In genomic region chr8:105640511-105640910, GRCm38 (mm10) we compare ENCODE assay signal across 22 mouse cellular contexts. TPM values are rescaled to one million over a fixed set of nuclear protein-coding genes. Genes with fewer than 3 reads are reported as not detected.
DNase-seq lines count a peak whose midpoint lies in the region; ATAC-seq and TF ChIP-seq lines count a peak whose summit lies in the region.
"Had no signal": no experiment of that assay in that cellular context is flagged by ENCODE, and none has a peak within 500 bp of the region (broad histone marks: within the 10 kb centered on the region; RNA-seq: fewer than 3 reads in every experiment).

No protein-coding gene starts in this region.

- H3K36me3 ChIP-seq in heart, postnatal 0 days (replicated peaks; ENCODE audit: control insufficient read depth, insufficient read depth, low read length): peaks cover 17% of the 10 kb centered on the region
- H3K36me3 ChIP-seq in midbrain, postnatal 0 days (ENCODE audit: insufficient read depth, low read length): 0 out of 2 replicates have a peak, but pooled peaks cover 6% of the 10 kb centered on the region
- peaks cover 16% of the 10 kb centered on the region for H3K36me3 ChIP-seq in midbrain, embryonic 14.5 days (ENCODE audit: control insufficient read depth, insufficient read depth, low read length)
- H3K36me3 ChIP-seq in myocyte (ENCODE audit: control insufficient read depth, insufficient read depth): peaks cover 16% of the 10 kb centered on the region
- peaks cover 17% of the 10 kb centered on the region for H3K36me3 ChIP-seq in thymus, adult 2 months (ENCODE audit: control insufficient read depth, insufficient read depth, low read length)

- ATAC-seq in heart, postnatal 0 days (ENCODE audit: insufficient read depth, low read depth): no peak
- no peak for ATAC-seq in midbrain, postnatal 0 days (ENCODE audit: low FRiP score)
- ATAC-seq in midbrain, embryonic 14.5 days (ENCODE audit: low FRiP score, low TSS enrichment): no peak
- ATAC-seq: forebrain, embryonic 13.5 days; intestine, embryonic 15.5 days had no signal

- no peak overlapping the region for H3K9ac ChIP-seq in heart, postnatal 0 days (replicated peaks; ENCODE audit: low read depth, low read length)
- no peak overlapping the region for H3K9ac ChIP-seq in midbrain, postnatal 0 days (replicated peaks; ENCODE audit: low read length, poor library complexity, severe bottlenecking)
- no peak overlapping the region for H3K9ac ChIP-seq in midbrain, embryonic 14.5 days (replicated peaks; ENCODE audit: low read length)
- H3K9ac ChIP-seq: forebrain, embryonic 13.5 days; hindbrain, embryonic 12.5 days; intestine, embryonic 15.5 days; limb, embryonic 15.5 days; stomach, embryonic 15.5 days had no signal

- no peak for TF ChIP-seq CTCF in heart, postnatal 0 days (IDR thresholded peaks at IDR 0.05; ENCODE audit: low read depth)
- no peak for TF ChIP-seq CTCF in midbrain, postnatal 0 days (IDR thresholded peaks at IDR 0.05)
- TF ChIP-seq CTCF in thymus, adult 2 months (IDR thresholded peaks at IDR 0.05; ENCODE audit: borderline replicate concordance, control insufficient read depth, extremely low read depth, insufficient read depth, low read length, poor library complexity): no peak

- no peaks in the 10 kb centered on the region for H3K9me3 ChIP-seq in heart, postnatal 0 days (replicated peaks; ENCODE audit: control insufficient read depth, low read length)
- no peaks in the 10 kb centered on the region for H3K9me3 ChIP-seq in midbrain, postnatal 0 days (ENCODE audit: low read length)
- H3K9me3 ChIP-seq in midbrain, embryonic 14.5 days (ENCODE audit: control insufficient read depth, low read length): no peaks in the 10 kb centered on the region
- H3K9me3 ChIP-seq: forebrain, embryonic 13.5 days; hindbrain, embryonic 12.5 days; intestine, embryonic 15.5 days; limb, embryonic 15.5 days; stomach, embryonic 15.5 days had no signal

- peaks cover 82% of the 10 kb centered on the region for H3K79me2 ChIP-seq in myocyte (ENCODE audit: control insufficient read depth, insufficient read depth)

- intact Hi-C loops in heart, postnatal 25 days (cut with DNase I): no loop called here

- no peaks in the 10 kb centered on the region for H3K27me3 ChIP-seq in heart, postnatal 0 days (ENCODE audit: control insufficient read depth, insufficient read depth, low read length)
- no peaks in the 10 kb centered on the region for H3K27me3 ChIP-seq in midbrain, postnatal 0 days (ENCODE audit: insufficient read depth, low read length)
- no peaks in the 10 kb centered on the region for H3K27me3 ChIP-seq in midbrain, embryonic 14.5 days (ENCODE audit: control insufficient read depth, insufficient read depth, low read length)
- no peaks in the 10 kb centered on the region for H3K27me3 ChIP-seq in myocyte (ENCODE audit: control insufficient read depth, insufficient read depth, insufficient read length)
- no peaks in the 10 kb centered on the region for H3K27me3 ChIP-seq in thymus, adult 2 months (ENCODE audit: control insufficient read depth, insufficient read depth, low read length)
- H3K27me3 ChIP-seq: forebrain, embryonic 13.5 days; hindbrain, embryonic 12.5 days; intestine, embryonic 15.5 days; limb, embryonic 15.5 days; stomach, embryonic 15.5 days had no signal

- no peak overlapping the region for H3ac ChIP-seq in myocyte (ENCODE audit: control insufficient read depth, insufficient read length)

- H3K4me1 ChIP-seq in heart, postnatal 0 days (ENCODE audit: control insufficient read depth, insufficient read depth): peaks cover 22% of the 10 kb centered on the region
- H3K4me1 ChIP-seq in midbrain, postnatal 0 days (ENCODE audit: insufficient read depth, low read length): peaks cover 5% of the 10 kb centered on the region; the same call in 1 of the 2 replicates
- H3K4me1 ChIP-seq in midbrain, embryonic 14.5 days (ENCODE audit: control insufficient read depth, insufficient read depth, low read length): peaks cover 17% of the 10 kb centered on the region
- H3K4me1 ChIP-seq in thymus, adult 2 months (replicated peaks; ENCODE audit: control insufficient read depth, insufficient read depth, low read length): peaks cover 6% of the 10 kb centered on the region; the same call in 1 of the 2 replicates

- DNase-seq in heart, postnatal 0 days (ENCODE audit: low spot score): peak; percentile 41
- DNase-seq in heart, postnatal 25 days (ENCODE audit: low spot score): no peak
- peak; percentile 28 to 44 for DNase-seq in kidney, postnatal 36 days
- no peak for DNase-seq in kidney, adult 8-10 months
- DNase-seq in midbrain, postnatal 0 days (ENCODE audit: low spot score): peak; percentile 29
- DNase-seq in midbrain, embryonic 14.5 days: no peak
- DNase-seq in thymus, adult 2 months: no peak
- DNase-seq: cerebellum, adult 8-10 months; kidney, postnatal 25 days; retina, postnatal 1 day; thymus, adult 18-20 months had no signal

- TF ChIP-seq EP300 in heart, postnatal 0 days (IDR thresholded peaks at IDR 0.05; ENCODE audit: low read depth): no peak

- H3K4me2 ChIP-seq in heart, postnatal 0 days (ENCODE audit: low read depth, low read length): no peak overlapping the region
- H3K4me2 ChIP-seq in midbrain, postnatal 0 days (ENCODE audit: low read depth, low read length, poor library complexity, severe bottlenecking): no peak overlapping the region
- H3K4me2 ChIP-seq in midbrain, embryonic 14.5 days (ENCODE audit: low read length): no peak overlapping the region
- H3K4me2 ChIP-seq in myocyte (ENCODE audit: low read depth): peak overlapping the region; percentile 55
- H3K4me2 ChIP-seq: forebrain, embryonic 13.5 days; hindbrain, embryonic 12.5 days; intestine, embryonic 15.5 days; limb, embryonic 15.5 days; stomach, embryonic 15.5 days had no signal

- H3K4me3 ChIP-seq in heart, postnatal 0 days (ENCODE audit: low read depth, low read length): no peak overlapping the region
- H3K4me3 ChIP-seq in midbrain, postnatal 0 days (ENCODE audit: low read depth, low read length): no peak overlapping the region
- H3K4me3 ChIP-seq in midbrain, embryonic 14.5 days (replicated peaks; ENCODE audit: low read depth, low read length): no peak overlapping the region
- no peak overlapping the region for H3K4me3 ChIP-seq in myocyte
- no peak overlapping the region for H3K4me3 ChIP-seq in thymus, adult 2 months (ENCODE audit: control insufficient read depth, insufficient read depth, low read length)
- H3K4me3 ChIP-seq: forebrain, embryonic 13.5 days; hindbrain, embryonic 12.5 days; intestine, embryonic 15.5 days; limb, embryonic 15.5 days; stomach, embryonic 15.5 days had no signal

- TF ChIP-seq POLR2A in myocyte (IDR thresholded peaks at IDR 0.05; ENCODE audit: insufficient read length, low read depth): no peak
- no peak for TF ChIP-seq POLR2A in thymus, adult 2 months (IDR thresholded peaks at IDR 0.05; ENCODE audit: control insufficient read depth, extremely low read depth, insufficient read depth, low read length, poor library complexity)

- WGBS in heart, postnatal 0 days: 65% methylated on average over 2 of the region's 2 CpGs
- 76% methylated on average over 2 of the region's 2 CpGs for WGBS in midbrain, postnatal 0 days
- WGBS in midbrain, embryonic 14.5 days: 84% methylated on average over 2 of the region's 2 CpGs
- WGBS in thymus, adult 2 months: 87% methylated on average over 2 of the region's 2 CpGs

- no peak overlapping the region for H3K27ac ChIP-seq in heart, postnatal 0 days (ENCODE audit: low read depth)
- no peak overlapping the region for H3K27ac ChIP-seq in midbrain, postnatal 0 days (ENCODE audit: low read depth, low read length)
- H3K27ac ChIP-seq in midbrain, embryonic 14.5 days (replicated peaks; ENCODE audit: low read depth, low read length): no peak overlapping the region
- no peak overlapping the region for H3K27ac ChIP-seq in thymus, adult 2 months (ENCODE audit: control insufficient read depth, insufficient read depth, low read length)
- H3K27ac ChIP-seq: forebrain, embryonic 13.5 days; hindbrain, embryonic 12.5 days; intestine, embryonic 15.5 days had no signal

RNA-seq across cellular contexts. Expression of gene Agrp, which starts 3.3 kb away (rescaled TPM):
- not detected in 2 replicates for total RNA-seq in heart, postnatal 0 days (2014; rRNA removed; ENCODE audit: low replicate concordance)
- 0.25 and 0.53 TPM in 2 replicates for polyA plus RNA-seq in heart, postnatal 0 days (2015; fragmentation: Nextera tagmentation; extraction: Ambion mirVana)
- not detected for total RNA-seq in heart, postnatal 25 days (2021)
- not detected in 2 replicates for total RNA-seq in midbrain, postnatal 0 days (2014; rRNA removed)
- 3.2 and 7.6 TPM in 2 replicates for polyA plus RNA-seq in midbrain, postnatal 0 days (2015; fragmentation: Nextera tagmentation; extraction: Ambion mirVana)
- polyA plus RNA-seq in midbrain, embryonic 14.5 days (2014; fragmentation: Nextera tagmentation; extraction: Ambion mirVana): 0.82 and 1.1 TPM in 2 replicates
- polyA plus RNA-seq in myocyte (2012; fragmentation: generic; extraction: Trizol): 0.47 TPM
- 0.52 and 1.00 TPM in 2 replicates for polyA plus RNA-seq in thymus, adult 2 months (2012; rRNA removed)
- total RNA-seq: common myeloid progenitor, adult 5-6 weeks; left cerebral cortex, adult 18-20 months; left cerebral cortex, postnatal 36 days; megakaryocyte-erythroid progenitor cell, adult 5-6 weeks had no signal
- polyA plus RNA-seq: liver, embryonic 16.5 days had no signal

RNA-seq across cellular contexts. Expression of gene Ctcf, which starts 4.1 kb away (rescaled TPM):
- 13.7 and 21.3 TPM in 2 replicates for total RNA-seq in heart, postnatal 0 days (2014; rRNA removed; ENCODE audit: low replicate concordance)
- 42.0 and 42.3 TPM in 2 replicates for polyA plus RNA-seq in heart, postnatal 0 days (2015; fragmentation: Nextera tagmentation; extraction: Ambion mirVana)
- 10 to 100 TPM; 36.4 to 43.6 TPM for total RNA-seq in heart, postnatal 25 days (2021)
- 40.2 and 44.2 TPM in 2 replicates for total RNA-seq in midbrain, postnatal 0 days (2014; rRNA removed)
- 73.0 and 81.9 TPM in 2 replicates for polyA plus RNA-seq in midbrain, postnatal 0 days (2015; fragmentation: Nextera tagmentation; extraction: Ambion mirVana)
- polyA plus RNA-seq in midbrain, embryonic 14.5 days (2014; fragmentation: Nextera tagmentation; extraction: Ambion mirVana): 75.7 and 96.9 TPM in 2 replicates
- polyA plus RNA-seq in myocyte (2012; fragmentation: generic; extraction: Trizol): 17.6 TPM
- polyA plus RNA-seq in thymus, adult 2 months (2012; rRNA removed): 67.0 and 89.4 TPM in 2 replicates

RNA-seq across cellular contexts. Expression of gene Ripor1, which starts 35.5 kb away (rescaled TPM):
- total RNA-seq in heart, postnatal 0 days (2014; rRNA removed; ENCODE audit: low replicate concordance): 10.6 and 15.9 TPM in 2 replicates
- 21.2 and 22.2 TPM in 2 replicates for polyA plus RNA-seq in heart, postnatal 0 days (2015; fragmentation: Nextera tagmentation; extraction: Ambion mirVana)
- 10 to 100 TPM; 41.7 to 50.9 TPM for total RNA-seq in heart, postnatal 25 days (2021)
- 12.6 and 16.1 TPM in 2 replicates for total RNA-seq in midbrain, postnatal 0 days (2014; rRNA removed)
- 32.6 and 32.7 TPM in 2 replicates for polyA plus RNA-seq in midbrain, postnatal 0 days (2015; fragmentation: Nextera tagmentation; extraction: Ambion mirVana)
- polyA plus RNA-seq in midbrain, embryonic 14.5 days (2014; fragmentation: Nextera tagmentation; extraction: Ambion mirVana): 23.8 and 26.2 TPM in 2 replicates
- polyA plus RNA-seq in myocyte (2012; fragmentation: generic; extraction: Trizol): 47.6 TPM
- 125 and 128 TPM in 2 replicates for polyA plus RNA-seq in thymus, adult 2 months (2012; rRNA removed)

RNA-seq across cellular contexts. Expression of gene Carmil2, which starts 45.6 kb away (rescaled TPM):
- 1.3 and 1.4 TPM in 2 replicates for total RNA-seq in heart, postnatal 0 days (2014; rRNA removed; ENCODE audit: low replicate concordance)
- 0.05 and 0.10 TPM in 2 replicates for polyA plus RNA-seq in heart, postnatal 0 days (2015; fragmentation: Nextera tagmentation; extraction: Ambion mirVana)
- under 1 TPM; 0.18 to 0.20 TPM for total RNA-seq in heart, postnatal 25 days (2021)
- 5.4 and 5.6 TPM in 2 replicates for total RNA-seq in midbrain, postnatal 0 days (2014; rRNA removed)
- polyA plus RNA-seq in midbrain, postnatal 0 days (2015; fragmentation: Nextera tagmentation; extraction: Ambion mirVana): 35.1 and 36.0 TPM in 2 replicates
- 17.8 and 18.0 TPM in 2 replicates for polyA plus RNA-seq in midbrain, embryonic 14.5 days (2014; fragmentation: Nextera tagmentation; extraction: Ambion mirVana)
- 0.23 TPM for polyA plus RNA-seq in myocyte (2012; fragmentation: generic; extraction: Trizol)
- polyA plus RNA-seq in thymus, adult 2 months (2012; rRNA removed): 408 and 419 TPM in 2 replicates

Comparison
In these comparisons a context has a peak if more than half of its experiments do, and no peak if none do; other contexts are left out.
1. DNase-seq: peak in heart, postnatal 0 days (single experiment), kidney, postnatal 36 days (2 of 2) and midbrain, postnatal 0 days (single experiment); none in heart, postnatal 25 days (single experiment), kidney, adult 8-10 months (0 of 2), midbrain, embryonic 14.5 days (single experiment) and thymus, adult 2 months (single experiment).